Mouse (Mus musculus) liver, postnatal 0 days (tissue): ENCODE data around the gene Prg3.

Source experiments
- CTCF ChIP-seq: sonication (generic); IDR thresholded peaks from 2 replicates; pipeline ENCODE4 v1.5.1; 2016; ENCODE audit warnings: antibody characterized with exemption, low read depth
- EP300 ChIP-seq: IDR thresholded peaks from 2 replicates; pipeline ENCODE4 v1.6.1; 2016; ENCODE audit warnings: antibody characterized with exemption, low read depth, mild to moderate bottlenecking

GRCm38 (mm10) chr2:84999486-85000181, 11.6 kb downstream of the Prg3 start:
- TF ChIP-seq CTCF (no peak), EP300 (no peak)
